Mouse (Mus musculus) E14TG2a.4 (cell line): ENCODE measurements around the gene Bfsp2.

ENCODE experiments used
- CTCF ChIP-seq: conservative IDR thresholded peaks from 2 replicates; pipeline ENCODE4 v1.5.1; 2014; ENCODE audit warnings: low read length
- POU5F1 ChIP-seq: IDR thresholded peaks from 2 replicates; pipeline ENCODE4 v1.6.1; 2014; ENCODE audit warnings: low read length, borderline replicate concordance

DNA sequence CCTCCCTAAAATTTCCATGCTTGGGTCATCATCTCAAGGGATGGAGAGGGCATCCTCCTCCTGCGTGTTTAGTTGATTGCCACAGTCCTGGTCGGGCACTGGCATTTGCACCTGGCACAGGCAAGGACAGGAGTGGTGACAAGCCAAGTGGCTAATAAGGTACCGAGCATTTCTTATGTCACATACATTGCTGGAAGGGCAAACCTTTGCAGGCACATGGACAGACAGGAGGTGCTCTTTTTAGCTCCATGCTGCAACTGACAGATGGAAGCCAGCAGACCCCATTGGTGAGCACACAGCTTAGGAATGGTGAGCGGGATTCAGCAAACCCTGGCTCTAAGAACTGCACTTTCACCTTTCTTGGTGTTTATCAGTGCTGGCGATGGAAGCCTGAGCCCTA lies 24.8 kb upstream of the Bfsp2 start:
- TF ChIP-seq CTCF = no peak
- TF ChIP-seq POU5F1 = no peak
